Mouse (Mus musculus): Measurements from ENCODE around the gene Tmem110. TPM values are rescaled to one million over a fixed set of nuclear protein-coding genes. Genes with fewer than 3 reads are reported as not detected.

Gene Tmem110
- polyA plus RNA-seq, 1 experiment from 2014 or later: 14.4 TPM

- DNase-seq (no peak), ATAC-seq (no peak)
- H3K9me3 ChIP-seq (ENCODE audit: low read length): no peaks in the 10 kb centered on the region
- H3K36me3 ChIP-seq (replicated peaks; ENCODE audit: insufficient read depth, low read length): peaks cover 22% of the 10 kb centered on the region
- no peak overlapping the region for H3K4me3 ChIP-seq (ENCODE audit: low read depth, low read length)
- no peak for TF ChIP-seq CTCF (IDR thresholded peaks at IDR 0.05; ENCODE audit: low read depth)
- H3K9ac ChIP-seq (replicated peaks): no peak overlapping the region
- no peak overlapping the region for H3K27ac ChIP-seq (ENCODE audit: low read depth)
- WGBS (ENCODE audit: insufficient replicate concordance): 61% methylated on average over 5 of the region's 5 CpGs
- H3K27me3 ChIP-seq (ENCODE audit: insufficient read depth, low read length): no peaks in the 10 kb centered on the region
- no peak overlapping the region for H3K4me2 ChIP-seq (ENCODE audit: low read depth, low read length)
- no peaks in the 10 kb centered on the region for H3K4me1 ChIP-seq (ENCODE audit: insufficient read depth)
Observed at GRCm38 (mm10) chr14:30902628-30903027, 77.2 kb downstream of the Tmem110 start.

- peaks cover 20% of the 10 kb centered on the region for H3K36me3 ChIP-seq (replicated peaks; ENCODE audit: insufficient read depth, low read length)
- no peak for DNase-seq
- ATAC-seq: no peak
- WGBS (ENCODE audit: insufficient replicate concordance): 48% methylated on average over 3 of the region's 3 CpGs
- no peaks in the 10 kb centered on the region for H3K4me1 ChIP-seq (ENCODE audit: insufficient read depth)
- H3K4me2 ChIP-seq (ENCODE audit: low read depth, low read length): no peak overlapping the region
- H3K27me3 ChIP-seq (ENCODE audit: insufficient read depth, low read length): no peaks in the 10 kb centered on the region
- TF ChIP-seq EP300 (IDR thresholded peaks at IDR 0.05; ENCODE audit: low read depth) (no peak), CTCF (IDR thresholded peaks at IDR 0.05; ENCODE audit: low read depth) (no peak)
- H3K9me3 ChIP-seq (ENCODE audit: low read length): no peaks in the 10 kb centered on the region
- no peak overlapping the region for H3K4me3 ChIP-seq (ENCODE audit: low read depth, low read length)
- H3K9ac ChIP-seq (replicated peaks): no peak overlapping the region
- no peak overlapping the region for H3K27ac ChIP-seq (ENCODE audit: low read depth)
Observed at GRCm38 (mm10) chr14:30903036-30903435, 77.6 kb downstream of the Tmem110 start.

- peaks cover 20% of the 10 kb centered on the region for H3K36me3 ChIP-seq (replicated peaks; ENCODE audit: insufficient read depth, low read length)
- peaks cover 8% of the 10 kb centered on the region; the same call in 1 of the 2 replicates for H3K4me1 ChIP-seq (ENCODE audit: insufficient read depth)
- DNase-seq: no peak
- H3K4me3 ChIP-seq (ENCODE audit: low read depth, low read length): no peak overlapping the region
- no peak overlapping the region for H3K4me2 ChIP-seq (ENCODE audit: low read depth, low read length)
- 73% methylated on average over 8 of the region's 8 CpGs for WGBS (ENCODE audit: insufficient replicate concordance)
- no peak overlapping the region for H3K27ac ChIP-seq (ENCODE audit: low read depth)
- no peak for ATAC-seq
- H3K27me3 ChIP-seq (ENCODE audit: insufficient read depth, low read length): no peaks in the 10 kb centered on the region
- no peaks in the 10 kb centered on the region for H3K9me3 ChIP-seq (ENCODE audit: low read length)
- TF ChIP-seq CTCF (IDR thresholded peaks at IDR 0.05; ENCODE audit: low read depth) (no peak), EP300 (IDR thresholded peaks at IDR 0.05; ENCODE audit: low read depth) (no peak)
- H3K9ac ChIP-seq (replicated peaks): no peak overlapping the region
Observed at GRCm38 (mm10) chr14:30904307-30904706, 78.9 kb downstream of the Tmem110 start.

- Histone ChIP-seq H3K27me3 (ENCODE audit: insufficient read depth, low read length) (no peaks in the 10 kb centered on the region), H3K27ac (ENCODE audit: low read depth) (no peak overlapping the region), H3K4me2 (ENCODE audit: low read depth, low read length) (no peak overlapping the region), H3K36me3 (replicated peaks; ENCODE audit: insufficient read depth, low read length) (peaks cover 13% of the 10 kb centered on the region), H3K9me3 (ENCODE audit: low read length) (no peaks in the 10 kb centered on the region), H3K4me3 (ENCODE audit: low read depth, low read length) (no peak overlapping the region), H3K9ac (replicated peaks) (no peak overlapping the region), H3K4me1 (ENCODE audit: insufficient read depth) (peaks cover 8% of the 10 kb centered on the region; the same call in 1 of the 2 replicates)
- no peak for DNase-seq
- TF ChIP-seq CTCF (IDR thresholded peaks at IDR 0.05; ENCODE audit: low read depth) (no peak), EP300 (IDR thresholded peaks at IDR 0.05; ENCODE audit: low read depth) (no peak)
- ATAC-seq: no peak
- 81% methylated on average over 6 of the region's 6 CpGs for WGBS (ENCODE audit: insufficient replicate concordance)
Observed at GRCm38 (mm10) chr14:30906001-30906400, 80.6 kb downstream of the Tmem110 start.

GRCm38 (mm10) chr14:30907814-30908265 is 82.5 kb downstream of the Tmem110 start:
- peaks cover 8% of the 10 kb centered on the region; the same call in 1 of the 2 replicates for H3K4me1 ChIP-seq (ENCODE audit: insufficient read depth)
- H3K4me2 ChIP-seq (ENCODE audit: low read depth, low read length): no peak overlapping the region
- no peaks in the 10 kb centered on the region for H3K27me3 ChIP-seq (ENCODE audit: insufficient read depth, low read length)
- TF ChIP-seq EP300 (IDR thresholded peaks at IDR 0.05; ENCODE audit: low read depth) (0 out of 2 replicates have a peak, but pooled peaks have one; percentile 62), CTCF (IDR thresholded peaks at IDR 0.05; ENCODE audit: low read depth) (peak; percentile 43; the same call in 1 of the 2 replicates)
- no peak overlapping the region for H3K9ac ChIP-seq (replicated peaks)
- 46% methylated on average over 3 of the region's 3 CpGs for WGBS (ENCODE audit: insufficient replicate concordance)
- no peak overlapping the region for H3K4me3 ChIP-seq (ENCODE audit: low read depth, low read length)
- peak overlapping the region; percentile 74 for H3K27ac ChIP-seq (ENCODE audit: low read depth)
- H3K9me3 ChIP-seq (ENCODE audit: low read length): no peaks in the 10 kb centered on the region
- peaks cover 16% of the 10 kb centered on the region for H3K36me3 ChIP-seq (replicated peaks; ENCODE audit: insufficient read depth, low read length)
- peak; percentile 83 for ATAC-seq
- peak; percentile 60 for DNase-seq

GRCm38 (mm10) chr14:30911141-30911540 is 85.8 kb downstream of the Tmem110 start:
- 78% methylated on average over 8 of the region's 8 CpGs for WGBS (ENCODE audit: insufficient replicate concordance)
- DNase-seq (no peak), ATAC-seq (no peak)
- Histone ChIP-seq H3K4me2 (ENCODE audit: low read depth, low read length) (no peak overlapping the region), H3K27me3 (ENCODE audit: insufficient read depth, low read length) (no peaks in the 10 kb centered on the region), H3K36me3 (replicated peaks; ENCODE audit: insufficient read depth, low read length) (peaks cover 28% of the 10 kb centered on the region), H3K9ac (replicated peaks) (no peak overlapping the region), H3K9me3 (ENCODE audit: low read length) (no peaks in the 10 kb centered on the region), H3K4me3 (ENCODE audit: low read depth, low read length) (no peak overlapping the region), H3K27ac (ENCODE audit: low read depth) (no peak overlapping the region), H3K4me1 (ENCODE audit: insufficient read depth) (peaks cover 8% of the 10 kb centered on the region; the same call in 1 of the 2 replicates)
- TF ChIP-seq CTCF (IDR thresholded peaks at IDR 0.05; ENCODE audit: low read depth): no peak
- no peak for TF ChIP-seq EP300 (IDR thresholded peaks at IDR 0.05; ENCODE audit: low read depth)

All from liver, postnatal 0 days (tissue).